9 mouse cellular contexts compared by ENCODE assay signal in the genomic region with DNA sequence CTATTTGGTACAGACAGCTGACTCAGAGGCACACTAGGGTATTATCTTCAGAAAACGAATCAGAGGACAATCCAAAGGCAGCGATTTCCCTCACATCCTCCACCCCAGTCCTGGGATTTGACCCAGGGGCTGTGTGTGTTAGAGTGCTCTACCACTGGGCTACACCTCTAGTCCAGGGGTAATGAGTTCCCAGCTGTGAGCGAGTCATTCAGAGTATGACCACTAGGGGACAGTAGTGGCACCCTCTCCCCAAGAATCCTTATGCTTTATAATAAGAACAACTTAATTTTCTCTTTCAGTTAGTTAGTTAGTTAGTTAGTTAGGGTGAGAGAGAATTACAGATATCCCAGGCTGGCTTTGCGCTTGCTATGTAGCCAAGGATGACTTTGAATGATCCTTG. TPM values are rescaled to one million over a fixed set of nuclear protein-coding genes. Genes with fewer than 3 reads are reported as not detected.
A peak's percentile ranks its signal among the peaks of the same experiment; 100 is the strongest.
DNase-seq lines count a peak whose midpoint lies in the region; ATAC-seq and TF ChIP-seq lines count a peak whose summit lies in the region.
"Had no signal": no experiment of that assay in that cellular context is flagged by ENCODE, and none has a peak within 500 bp of the region (broad histone marks: within the 10 kb centered on the region; RNA-seq: fewer than 3 reads in every experiment).

No protein-coding gene starts in this region.

- intact Hi-C loops in gastrocnemius, adult 2 months (cut with DNase I), result no loop called here
- intact Hi-C loops in gastrocnemius, postnatal 14 days (cut with DNase I; ENCODE audit: low total_unique reads), result no loop called here

- peaks cover 64% of the 10 kb centered on the region for H3K36me3 ChIP-seq in hindbrain, embryonic 10.5 days

- peaks cover 3% of the 10 kb centered on the region; the same call in 1 of the 2 replicates for H3K9me3 ChIP-seq in hindbrain, embryonic 10.5 days
- H3K9me3 ChIP-seq: neural tube, embryonic 12.5 days had no signal

- DNase-seq in gastrocnemius, adult 2 months, result no peak
- no peak for DNase-seq in gastrocnemius, postnatal 14 days
- DNase-seq in B cell, adult 2 months, result peak; percentile 79 to 83
- peak; percentile 73 for DNase-seq in ZHBTc4 (ENCODE audit: low read depth, low spot score)
- DNase-seq in induced T-regulatory cell, adult 2 months (ENCODE audit: low read depth), result peak; percentile 81
- DNase-seq in hindbrain, embryonic 10.5 days (ENCODE audit: low spot score), result no peak
- no peak for DNase-seq in layer of hippocampus, postnatal 14 days (ENCODE audit: low spot score in 2 of 2)

- no peak overlapping the region for H3K4me3 ChIP-seq in gastrocnemius, adult 2 months
- no peak overlapping the region for H3K4me3 ChIP-seq in hindbrain, embryonic 10.5 days
- H3K4me3 ChIP-seq: neural tube, embryonic 12.5 days had no signal

- no peaks in the 10 kb centered on the region for H3K27me3 ChIP-seq in hindbrain, embryonic 10.5 days (ENCODE audit: insufficient read depth, poor library complexity, severe bottlenecking)
- H3K27me3 ChIP-seq: neural tube, embryonic 12.5 days had no signal

- 72% methylated on average over 4 of the region's 4 CpGs for WGBS in hindbrain, embryonic 10.5 days

- no peaks in the 10 kb centered on the region for H3K4me1 ChIP-seq in hindbrain, embryonic 10.5 days (replicated peaks)
- H3K4me1 ChIP-seq: neural tube, embryonic 12.5 days had no signal

- TF ChIP-seq CTCF in gastrocnemius, adult 2 months (IDR thresholded peaks at IDR 0.05), result peak; percentile 87

- no peak overlapping the region for H3K27ac ChIP-seq in gastrocnemius, adult 2 months
- no peak overlapping the region for H3K27ac ChIP-seq in hindbrain, embryonic 10.5 days
- H3K27ac ChIP-seq: neural tube, embryonic 12.5 days had no signal

- ATAC-seq in megakaryocyte-erythroid progenitor cell, adult 5-6 weeks (replicated peaks; ENCODE audit: low FRiP score, low TSS enrichment, poor library complexity, severe bottlenecking), result peak; percentile 90

RNA-seq across cellular contexts. Expression of a gene that starts 14.7 kb away (rescaled TPM):
- 10 to 100 TPM; 26.4 to 29.1 TPM for total RNA-seq in gastrocnemius, adult 2 months (2021)
- total RNA-seq in gastrocnemius, postnatal 14 days (2021), result 10 to 100 TPM; 15.5 to 18.5 TPM
- 10.4 and 18.1 TPM in 2 replicates for total RNA-seq in megakaryocyte-erythroid progenitor cell, adult 5-6 weeks (2014; fragmentation: Nextera tagmentation)
- 4.3 and 11.3 TPM in 2 replicates for total RNA-seq in megakaryocyte-erythroid progenitor cell, adult 5-6 weeks (2017)
- polyA plus RNA-seq in hindbrain, embryonic 10.5 days (2016; fragmentation: Nextera tagmentation; extraction: Ambion mirVana), result 2.5 and 3.6 TPM in 2 replicates
- 10 to 100 TPM; 26.1 to 26.3 TPM for total RNA-seq in layer of hippocampus, postnatal 14 days (2021)

RNA-seq across cellular contexts. Expression of a gene that starts 21.6 kb away (rescaled TPM):
- under 1 TPM; 0.41 to 0.67 TPM for total RNA-seq in gastrocnemius, adult 2 months (2021)
- 1 to 10 TPM in 1 of 2 experiments, under 1 TPM in 1; 1.00 to 1.6 TPM for total RNA-seq in gastrocnemius, postnatal 14 days (2021)
- not detected in 2 replicates for total RNA-seq in megakaryocyte-erythroid progenitor cell, adult 5-6 weeks (2014; fragmentation: Nextera tagmentation)
- total RNA-seq in megakaryocyte-erythroid progenitor cell, adult 5-6 weeks (2017), result not detected in 2 replicates
- 1.7 and 2.2 TPM in 2 replicates for polyA plus RNA-seq in hindbrain, embryonic 10.5 days (2016; fragmentation: Nextera tagmentation; extraction: Ambion mirVana)
- total RNA-seq in layer of hippocampus, postnatal 14 days (2021), result under 1 TPM; 0.46 to 0.91 TPM

RNA-seq across cellular contexts. Expression of a gene that starts 32.9 kb away (rescaled TPM):
- 1 to 10 TPM; 1.7 to 7.6 TPM for total RNA-seq in gastrocnemius, adult 2 months (2021)
- total RNA-seq in gastrocnemius, postnatal 14 days (2021), result 1 to 10 TPM; 1.2 to 1.9 TPM
- 13.3 and 18.9 TPM in 2 replicates for total RNA-seq in megakaryocyte-erythroid progenitor cell, adult 5-6 weeks (2014; fragmentation: Nextera tagmentation)
- total RNA-seq in megakaryocyte-erythroid progenitor cell, adult 5-6 weeks (2017), result 21.5 and 26.2 TPM in 2 replicates
- polyA plus RNA-seq in hindbrain, embryonic 10.5 days (2016; fragmentation: Nextera tagmentation; extraction: Ambion mirVana), result 38.5 and 57.1 TPM in 2 replicates
- 100 to 1,000 TPM; 124 to 130 TPM for total RNA-seq in layer of hippocampus, postnatal 14 days (2021)

RNA-seq across cellular contexts. Expression of a gene that starts 39.9 kb away (rescaled TPM):
- 10 to 100 TPM; 15.2 to 16.2 TPM for total RNA-seq in gastrocnemius, adult 2 months (2021)
- total RNA-seq in gastrocnemius, postnatal 14 days (2021), result 10 to 100 TPM; 19.0 to 23.6 TPM
- 12.1 and 16.3 TPM in 2 replicates for total RNA-seq in megakaryocyte-erythroid progenitor cell, adult 5-6 weeks (2014; fragmentation: Nextera tagmentation)
- total RNA-seq in megakaryocyte-erythroid progenitor cell, adult 5-6 weeks (2017), result 6.8 and 9.7 TPM in 2 replicates
- 60.9 and 61.0 TPM in 2 replicates for polyA plus RNA-seq in hindbrain, embryonic 10.5 days (2016; fragmentation: Nextera tagmentation; extraction: Ambion mirVana)
- 100 to 1,000 TPM; 178 to 191 TPM for total RNA-seq in layer of hippocampus, postnatal 14 days (2021)

Comparison
In these comparisons a context has a peak if more than half of its experiments do, and no peak if none do; other contexts are left out.
1. DNase-seq: peak in B cell, adult 2 months (2 of 2), ZHBTc4 (single experiment) and induced T-regulatory cell, adult 2 months (single experiment); none in gastrocnemius, adult 2 months (single experiment), gastrocnemius, postnatal 14 days (single experiment), hindbrain, embryonic 10.5 days (single experiment) and layer of hippocampus, postnatal 14 days (0 of 2).
2. RNA of a gene that starts 32.9 kb away (total RNA-seq): 124 to 130 TPM in layer of hippocampus, postnatal 14 days; 13.3 to 26.2 TPM in megakaryocyte-erythroid progenitor cell, adult 5-6 weeks, 1.7 to 7.6 TPM in gastrocnemius, adult 2 months and 1.2 to 1.9 TPM in gastrocnemius, postnatal 14 days; every median in the first group is over 4 times any median in the second.